Mouse (Mus musculus) ES-E14 (cell line): ENCODE results near the gene Tnrc18. TPM values are rescaled to one million over a fixed set of nuclear protein-coding genes. Genes with fewer than 3 reads are reported as not detected.

Source experiments
- DNase-seq: peaks from one replicate; pipeline ENCODE4 v3.0.0-alpha.2; 2013; ENCODE audit warnings: low read depth, low spot score
- H3K27ac ChIP-seq: 2 replicates; pipeline ENCODE4 v1.5.1; 2012; ENCODE audit warnings: low read depth, mild to moderate bottlenecking, low read length, moderate library complexity, mixed read lengths; ENCODE audit not compliant: poor library complexity, insufficient read depth, severe bottlenecking
- H3K36me3 ChIP-seq: 2 replicates; pipeline ENCODE4 v1.6.1; 2012; ENCODE audit warnings: mild to moderate bottlenecking, low read length, moderate library complexity, mixed read lengths; ENCODE audit not compliant: control insufficient read depth, poor library complexity, insufficient read depth, severe bottlenecking
- H3K4me1 ChIP-seq, 2 experiments: fragments of 150-350 bp in 1 of 2; sonication (generic) in 1 of 2; 2 replicates each; pipeline ENCODE4 v1.6.1; 2012; ENCODE audit warnings: low read length in 2 of 2, mild to moderate bottlenecking in 1 of 2, mixed read lengths in 1 of 2; ENCODE audit not compliant: control insufficient read depth in 2 of 2, insufficient read depth in 2 of 2, poor library complexity in 1 of 2
- H3K4me3 ChIP-seq, 2 experiments: fragments of 150-350 bp in 1 of 2; sonication (generic) in 1 of 2; 2 replicates each; pipeline ENCODE4 v1.5.1; 2012; ENCODE audit warnings: low read length in 2 of 2, low read depth in 1 of 2, mild to moderate bottlenecking in 1 of 2, mixed read lengths in 1 of 2; ENCODE audit not compliant: insufficient read depth in 1 of 2, poor library complexity in 1 of 2, severe bottlenecking in 1 of 2
- H3K9ac ChIP-seq: 2 replicates; pipeline ENCODE4 v1.6.1; 2012; ENCODE audit warnings: low read depth, mild to moderate bottlenecking, low read length, mixed read lengths; ENCODE audit not compliant: poor library complexity, insufficient read depth, severe bottlenecking
- H3K9me3 ChIP-seq: fragments of 150-350 bp; sonication (generic); 2 replicates; pipeline ENCODE4 v1.6.1; 2012; ENCODE audit warnings: low read depth, mild to moderate bottlenecking, low read length; ENCODE audit not compliant: control insufficient read depth, insufficient read depth
- CHD2 ChIP-seq: IDR thresholded peaks from 2 replicates; pipeline ENCODE4 v1.6.1; 2014; ENCODE audit warnings: mild to moderate bottlenecking, low read depth, low read length, inconsistent platforms
- HCFC1 ChIP-seq: IDR thresholded peaks from 2 replicates; pipeline ENCODE4 v1.6.1; 2012; ENCODE audit warnings: low read length, inconsistent platforms, borderline replicate concordance; ENCODE audit not compliant: insufficient read depth
- MAFK ChIP-seq: IDR thresholded peaks from 2 replicates; pipeline ENCODE4 v1.6.1; 2014; ENCODE audit warnings: mild to moderate bottlenecking, low read depth, low read length, inconsistent platforms; ENCODE audit not compliant: insufficient read depth
- ZC3H11A ChIP-seq: IDR thresholded peaks from 2 replicates; pipeline ENCODE4 v1.6.1; 2012; ENCODE audit warnings: low read depth, mild to moderate bottlenecking, inconsistent platforms, low read length, borderline replicate concordance
- ZNF384 ChIP-seq: IDR thresholded peaks from 2 replicates; pipeline ENCODE4 v1.6.1; 2012; ENCODE audit warnings: low read depth, low read length, inconsistent platforms
- in situ Hi-C, 2 experiments: fragments of 600-800 bp; cut with MboI; formaldehyde crosslinking; loops; one replicate each; pipeline ENCODE4 v1.15.1; 2025; ENCODE audit warnings: low sequenced_read_pairs in 2 of 2, inconsistent platforms in 1 of 2; ENCODE audit not compliant: unreplicated experiment in 2 of 2
- total RNA-seq: library from RNA; depleted of rRNA; stranded (reverse); fragments of 300-350 nt; gene quantifications from 2 replicates; pipeline ENCODE4 v1.2.3, GENCODE M21; 2012

Gene Tnrc18
- total RNA-seq, 1 experiment, result 20.7 TPM

- H3K27ac ChIP-seq, result no peak overlapping the region
- in situ Hi-C loops, result no loop called here
These were observed 52.6 kb downstream of the Tnrc18 start for GRCm38 (mm10) chr5:142764889-142765288.

GRCm38 (mm10) chr5:142764306-142764705 lies 53.2 kb downstream of the Tnrc18 start:
- TF ChIP-seq ZNF384, result no peak
- no peak for TF ChIP-seq ZC3H11A
- TF ChIP-seq MAFK, result no peak
- no peak for TF ChIP-seq CHD2
- no peak for TF ChIP-seq HCFC1
- no peak overlapping the region for H3K27ac ChIP-seq
- no peak for DNase-seq

More at GRCm38 (mm10) chr5:142764889-142765288, 52.6 kb downstream of the Tnrc18 start:
- peak overlapping the region; percentile 30; the same call in 1 of the 2 replicates for H3K9ac ChIP-seq
- DNase-seq, result no peak
- H3K4me3 ChIP-seq, result peak overlapping the region; percentile 67 to 76; a peak in 3 of 4 replicates
- TF ChIP-seq ZNF384, result no peak
- no peak for TF ChIP-seq ZC3H11A
- TF ChIP-seq HCFC1, result no peak
- no peak for TF ChIP-seq CHD2
- no peak for TF ChIP-seq MAFK
- no peaks in the 10 kb centered on the region for H3K9me3 ChIP-seq
- H3K36me3 ChIP-seq, result peaks cover 5% of the 10 kb centered on the region; the same call in 1 of the 2 replicates
- peaks cover 11 to 19% of the 10 kb centered on the region in 2 experiments for H3K4me1 ChIP-seq

GRCm38 (mm10) chr5:142762082-142762807 lies 55.2 kb downstream of the Tnrc18 start:
- H3K9me3 ChIP-seq, result no peaks in the 10 kb centered on the region
- H3K4me3 ChIP-seq, result no peak overlapping the region
- DNase-seq, result no peak
- H3K27ac ChIP-seq, result no peak overlapping the region
- TF ChIP-seq HCFC1 (no peak), CHD2 (no peak), MAFK (no peak), ZNF384 (no peak), ZC3H11A (no peak)
- peaks cover 2 to 7% of the 10 kb centered on the region in 2 experiments; a peak in 2 of 4 replicates for H3K4me1 ChIP-seq
- H3K9ac ChIP-seq, result no peak overlapping the region
- in situ Hi-C loops, result no loop called here
- peaks cover 11% of the 10 kb centered on the region for H3K36me3 ChIP-seq

More at GRCm38 (mm10) chr5:142764306-142764705, 53.2 kb downstream of the Tnrc18 start:
- Histone ChIP-seq H3K4me1 (peaks cover 10 to 14% of the 10 kb centered on the region in 2 experiments; a peak in 3 of 4 replicates), H3K9me3 (no peaks in the 10 kb centered on the region), H3K4me3 (peak overlapping the region; percentile 67 to 76), H3K36me3 (peaks cover 9% of the 10 kb centered on the region), H3K9ac (peak overlapping the region; percentile 30; the same call in 1 of the 2 replicates)
- in situ Hi-C loops, result no loop called here

GRCm38 (mm10) chr5:142761326-142761983 lies 56.0 kb downstream of the Tnrc18 start:
- Histone ChIP-seq H3K4me3 (no peak overlapping the region), H3K9me3 (no peaks in the 10 kb centered on the region), H3K4me1 (peaks cover 0 to 4% of the 10 kb centered on the region in 2 experiments; a peak in 1 of 4 replicates), H3K27ac (no peak overlapping the region), H3K36me3 (peaks cover 13% of the 10 kb centered on the region), H3K9ac (no peak overlapping the region)
- in situ Hi-C loops, result no loop called here
- no peak for DNase-seq
- no peak for TF ChIP-seq CHD2
- no peak for TF ChIP-seq HCFC1
- TF ChIP-seq ZNF384, result no peak
- no peak for TF ChIP-seq MAFK
- no peak for TF ChIP-seq ZC3H11A
